Mouse (Mus musculus) heart, embryonic 13.5 days (tissue): ENCODE results near the gene Gal3st2. TPM values are rescaled to one million over a fixed set of nuclear protein-coding genes. Genes with fewer than 3 reads are reported as not detected.
"Not testable (repeated sequence)": the region's sequence is repeated elsewhere in the genome, so short reads cannot be mapped to it uniquely, and the experiment has no call there.

Experiments used
- ATAC-seq: fragments of 200-750 bp; cut with Nextera tagmentation; 2 replicates; pipeline ENCODE4 v1.8.0; 2017; ENCODE audit warnings: moderate TSS enrichment; ENCODE audit not compliant: insufficient number of reproducible peaks, low FRiP score, low TSS enrichment; ENCODE audit errors: extremely low read depth
- H3K27ac ChIP-seq: fragments of 300-500 bp; sonication (generic); replicated peaks from 2 replicates; pipeline ENCODE4 v1.5.1; 2015; ENCODE audit warnings: moderate library complexity, mild to moderate bottlenecking, inconsistent platforms
- H3K27me3 ChIP-seq: fragments of 300-500 bp; sonication (generic); replicated peaks from 2 replicates; pipeline ENCODE4 v1.6.1; 2015; ENCODE audit warnings: mild to moderate bottlenecking, inconsistent platforms
- H3K36me3 ChIP-seq: fragments of 300-500 bp; sonication (generic); 2 replicates; pipeline ENCODE4 v1.6.1; 2015; ENCODE audit warnings: mild to moderate bottlenecking, inconsistent platforms
- H3K4me1 ChIP-seq: fragments of 300-500 bp; sonication (generic); 2 replicates; pipeline ENCODE4 v1.6.1; 2015; ENCODE audit warnings: inconsistent platforms
- H3K4me2 ChIP-seq: fragments of 300-500 bp; sonication (generic); 2 replicates; pipeline ENCODE4 v1.6.1; 2015; ENCODE audit warnings: inconsistent platforms, mild to moderate bottlenecking, moderate library complexity
- H3K4me3 ChIP-seq: fragments of 300-500 bp; sonication (generic); 2 replicates; pipeline ENCODE4 v1.5.1; 2015; ENCODE audit warnings: moderate library complexity, mild to moderate bottlenecking, inconsistent platforms
- H3K9ac ChIP-seq: fragments of 300-500 bp; sonication (generic); 2 replicates; pipeline ENCODE4 v1.6.1; 2015; ENCODE audit warnings: inconsistent platforms, mild to moderate bottlenecking, moderate library complexity
- H3K9me3 ChIP-seq: fragments of 300-500 bp; sonication (generic); 2 replicates; pipeline ENCODE4 v1.6.1; 2016; ENCODE audit warnings: inconsistent platforms
- WGBS: fragments of 180-500 bp; shearing (Covaris S2); methylation state at CpG from one replicate; pipeline ENCODE4 v1.1.7; 2015; ENCODE audit warnings: mixed read lengths; 5-methylcytosine and 5-hydroxymethylcytosine counted together
- polyA plus RNA-seq: library from polyadenylated mRNA; unstranded; fragments of >200 nt; fragmentation: Nextera tagmentation; extraction: Ambion mirVana; gene quantifications from 2 replicates; pipeline ENCODE4 v1.2.1, GENCODE M21; 2015

Gene Gal3st2
- polyA plus RNA-seq, 1 experiment from 2014 or later, result 0.15 TPM

DNA sequence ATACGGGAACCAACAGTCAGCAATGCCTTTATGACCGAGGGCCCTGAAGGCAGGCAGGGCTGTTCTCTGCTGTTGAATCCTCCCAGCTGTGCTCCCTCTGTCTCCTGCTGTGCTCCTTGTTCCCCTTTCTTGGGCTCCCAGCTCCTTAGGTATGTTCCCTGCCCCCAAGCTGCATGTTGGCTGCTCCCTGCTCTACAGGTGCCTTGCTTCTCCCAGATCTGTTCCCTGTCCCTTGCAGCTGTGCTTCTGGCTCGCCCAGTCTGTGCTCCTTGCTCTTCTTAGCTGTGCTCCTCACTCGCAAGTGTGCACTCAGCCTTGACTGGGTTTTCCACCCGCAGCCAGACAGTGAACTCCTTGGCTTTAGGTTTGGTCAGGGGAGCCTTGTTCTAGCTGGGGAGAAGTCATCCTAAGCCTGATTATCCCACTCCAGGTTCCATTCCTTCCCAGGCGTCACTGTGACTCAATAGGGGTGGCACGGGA, 26.4 kb upstream of the Gal3st2 start:
- no peak overlapping the region for H3K4me3 ChIP-seq
- no peaks in the 10 kb centered on the region for H3K9me3 ChIP-seq
- no peaks in the 10 kb centered on the region for H3K4me1 ChIP-seq
- no peak overlapping the region for H3K9ac ChIP-seq
- H3K36me3 ChIP-seq, result peaks cover 30% of the 10 kb centered on the region
- no peak overlapping the region for H3K27ac ChIP-seq
- ATAC-seq, result no peak
- 86% methylated on average over 7 of the region's 7 CpGs for WGBS
- H3K4me2 ChIP-seq, result no peak overlapping the region
- no peaks in the 10 kb centered on the region for H3K27me3 ChIP-seq

DNA sequence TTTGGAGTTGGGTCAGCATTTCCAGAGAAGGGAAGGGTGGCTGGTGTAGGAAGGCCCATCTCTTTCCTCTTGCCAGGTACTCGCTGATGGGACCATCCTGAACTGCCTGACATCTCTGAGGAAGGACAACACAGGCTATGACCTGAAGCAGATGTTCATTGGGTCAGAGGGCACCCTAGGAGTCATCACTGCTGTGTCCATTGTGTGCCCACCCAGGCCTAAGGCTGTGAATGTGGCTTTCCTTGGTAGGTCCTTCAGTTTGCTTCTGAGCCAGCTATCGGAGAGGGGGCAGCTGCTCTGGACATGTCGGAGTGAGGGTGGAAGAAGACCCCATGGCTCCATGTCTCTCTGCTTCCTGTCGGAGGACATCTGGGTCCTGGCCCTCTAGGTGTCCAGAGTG, 25.9 kb upstream of the Gal3st2 start:
- no peaks in the 10 kb centered on the region for H3K27me3 ChIP-seq
- no peak overlapping the region for H3K27ac ChIP-seq
- 88% methylated on average over 3 of the region's 4 CpGs for WGBS
- no peaks in the 10 kb centered on the region for H3K9me3 ChIP-seq
- no peak overlapping the region for H3K4me3 ChIP-seq
- peaks cover 25% of the 10 kb centered on the region for H3K36me3 ChIP-seq
- H3K9ac ChIP-seq, result no peak overlapping the region
- ATAC-seq, result no peak
- no peak overlapping the region for H3K4me2 ChIP-seq
- H3K4me1 ChIP-seq, result no peaks in the 10 kb centered on the region

GRCm38 (mm10) chr1:93835876-93836531, 25.1 kb upstream of the Gal3st2 start:
- Histone ChIP-seq H3K4me3 (no peak overlapping the region), H3K4me1 (no peaks in the 10 kb centered on the region), H3K4me2 (no peak overlapping the region), H3K9me3 (no peaks in the 10 kb centered on the region), H3K9ac (no peak overlapping the region), H3K36me3 (peaks cover 25% of the 10 kb centered on the region), H3K27me3 (no peaks in the 10 kb centered on the region), H3K27ac (no peak overlapping the region)
- ATAC-seq, result no peak
- 72% methylated on average over 6 of the region's 6 CpGs for WGBS

- Histone ChIP-seq H3K27me3 (no peaks in the 10 kb centered on the region), H3K9me3 (no peaks in the 10 kb centered on the region), H3K27ac (no peak overlapping the region), H3K4me1 (no peaks in the 10 kb centered on the region), H3K4me3 (no peak overlapping the region), H3K36me3 (peaks cover 21% of the 10 kb centered on the region), H3K9ac (no peak overlapping the region), H3K4me2 (no peak overlapping the region)
- ATAC-seq, result no peak
- 91% methylated on average over 2 of the region's 2 CpGs for WGBS
These were observed 24.6 kb upstream of the Gal3st2 start for GRCm38 (mm10) chr1:93836532-93836913.

DNA sequence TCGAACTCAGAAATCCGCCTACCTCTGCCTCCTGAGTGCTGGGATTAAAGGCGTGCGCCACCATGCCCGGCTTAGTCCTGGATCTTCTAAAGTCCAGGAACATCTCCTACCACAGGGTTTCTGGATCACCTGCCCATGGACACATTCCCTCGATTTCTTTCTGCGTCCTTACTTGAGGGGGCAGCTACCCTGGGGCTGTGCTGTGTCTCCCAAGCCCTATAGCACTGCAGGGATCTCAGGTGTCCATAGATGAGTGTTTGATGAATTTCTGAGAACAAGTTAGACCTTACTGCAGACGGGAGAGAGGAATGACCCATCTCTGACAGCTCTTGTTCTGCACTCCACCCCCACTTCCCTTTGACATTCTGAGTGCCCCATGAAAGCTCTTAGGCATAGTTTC, 23.8 kb upstream of the Gal3st2 start:
- Histone ChIP-seq H3K27ac (no peak overlapping the region), H3K9ac (no peak overlapping the region), H3K9me3 (no peaks in the 10 kb centered on the region), H3K4me2 (no peak overlapping the region), H3K27me3 (no peaks in the 10 kb centered on the region), H3K4me3 (no peak overlapping the region), H3K36me3 (peaks cover 21% of the 10 kb centered on the region), H3K4me1 (no peaks in the 10 kb centered on the region)
- 86% methylated on average over 8 of the region's 8 CpGs for WGBS
- ATAC-seq, result no peak

GRCm38 (mm10) chr1:93838569-93838968, 22.5 kb upstream of the Gal3st2 start:
- H3K9me3 ChIP-seq, H3K9ac ChIP-seq, H3K4me3 ChIP-seq, ATAC-seq, H3K27me3 ChIP-seq, H3K4me1 ChIP-seq, H3K4me2 ChIP-seq, H3K27ac ChIP-seq: not testable (repeated sequence)
- H3K36me3 ChIP-seq, result peaks cover 21% of the 10 kb centered on the region
- WGBS, result 86% methylated on average over 8 of the region's 8 CpGs

DNA sequence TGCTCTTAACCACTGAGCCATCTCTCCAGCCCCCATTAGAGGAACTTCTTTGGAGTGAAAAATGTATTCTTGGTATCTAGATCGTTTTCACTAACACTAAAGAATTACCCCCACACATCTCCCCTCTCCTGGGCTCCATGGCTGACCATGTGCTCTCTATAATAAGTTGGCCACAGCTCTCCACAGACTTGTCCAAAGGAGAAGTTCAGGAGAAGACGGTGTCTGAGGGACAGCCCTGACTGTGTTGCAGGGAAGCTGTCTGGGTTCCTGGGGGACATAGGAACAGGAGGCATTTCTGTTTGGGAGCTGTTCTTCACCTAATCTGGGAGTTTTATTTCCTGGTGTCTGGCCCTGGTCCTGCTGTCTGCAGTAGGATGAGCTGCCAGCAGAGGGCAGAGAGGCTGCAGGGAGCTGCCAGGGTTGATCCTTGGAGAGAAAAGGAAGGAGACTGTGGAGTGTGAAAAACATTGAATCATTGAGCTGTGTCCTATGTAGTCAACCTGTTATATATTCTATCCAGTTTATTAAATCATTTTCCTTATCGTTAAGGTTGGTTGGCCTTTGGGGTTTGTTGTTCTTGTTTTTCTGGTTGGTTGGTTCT, 15.2 kb upstream of the Gal3st2 start:
- H3K9me3 ChIP-seq, H3K27ac ChIP-seq, H3K4me1 ChIP-seq, H3K36me3 ChIP-seq, ATAC-seq, H3K4me2 ChIP-seq, H3K4me3 ChIP-seq, H3K9ac ChIP-seq, H3K27me3 ChIP-seq: not testable (repeated sequence)
- 43% methylated on average over 1 of the region's 3 CpGs for WGBS

DNA sequence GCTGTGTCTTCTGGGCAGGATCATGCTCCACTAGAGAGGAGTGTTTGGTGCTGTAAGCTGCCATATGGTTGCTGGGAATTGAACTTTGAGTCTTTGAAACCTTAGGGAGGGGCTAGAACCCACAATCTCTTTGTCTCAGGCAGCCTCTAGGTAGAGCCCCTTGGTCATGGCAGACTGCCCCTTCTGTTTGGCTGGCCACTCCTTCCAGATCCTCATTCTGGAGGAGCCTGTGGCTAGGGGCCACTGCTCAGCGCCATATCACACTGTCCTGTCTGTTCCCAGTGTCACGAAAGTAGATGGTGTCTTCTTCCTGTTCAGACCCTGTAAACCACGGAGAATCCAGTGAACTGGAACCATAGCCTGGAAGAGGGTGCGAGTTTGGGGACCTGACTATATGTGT, 5.3 kb upstream of the Gal3st2 start:
- not testable (repeated sequence) for H3K4me1 ChIP-seq
- WGBS, result 79% methylated on average over 4 of the region's 4 CpGs

DNA sequence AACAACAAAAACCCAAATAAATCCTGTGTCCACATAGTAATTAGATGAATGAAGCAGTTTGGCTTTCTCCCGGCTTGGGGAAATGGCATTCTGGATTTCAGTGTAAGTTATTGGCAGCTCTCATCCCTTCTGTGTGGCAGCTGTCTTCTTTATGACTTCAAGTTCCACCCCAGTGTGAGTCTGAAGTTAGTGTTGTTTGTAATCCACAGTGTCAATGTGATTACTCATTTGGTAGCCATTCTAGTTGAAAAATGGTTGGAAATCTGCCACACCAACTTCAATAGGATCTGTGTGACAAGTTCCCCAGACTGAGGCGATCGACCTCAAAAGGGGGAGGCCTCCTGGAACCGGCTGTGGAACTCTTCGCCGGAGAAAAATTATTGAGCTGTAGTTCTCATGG, 3.7 kb upstream of the Gal3st2 start:
- no peaks in the 10 kb centered on the region for H3K36me3 ChIP-seq
- H3K9me3 ChIP-seq, result no peaks in the 10 kb centered on the region
- no peak overlapping the region for H3K4me2 ChIP-seq
- no peaks in the 10 kb centered on the region for H3K27me3 ChIP-seq
- H3K4me1 ChIP-seq, result no peaks in the 10 kb centered on the region
- 73% methylated on average over 6 of the region's 6 CpGs for WGBS
- no peak overlapping the region for H3K27ac ChIP-seq
- no peak overlapping the region for H3K4me3 ChIP-seq
- no peak overlapping the region for H3K9ac ChIP-seq
- ATAC-seq, result no peak

More for the DNA sequence above, 5.3 kb upstream of the Gal3st2 start:
- not testable (repeated sequence) for H3K27me3 ChIP-seq, H3K4me3 ChIP-seq, H3K9me3 ChIP-seq, H3K27ac ChIP-seq, H3K9ac ChIP-seq, H3K4me2 ChIP-seq, H3K36me3 ChIP-seq, ATAC-seq

- no peaks in the 10 kb centered on the region for H3K36me3 ChIP-seq
- H3K9ac ChIP-seq, result no peak overlapping the region
- no peak overlapping the region for H3K4me2 ChIP-seq
- 81% methylated on average over 3 of the region's 3 CpGs for WGBS
- no peak overlapping the region for H3K27ac ChIP-seq
- H3K4me1 ChIP-seq, result no peaks in the 10 kb centered on the region
- H3K9me3 ChIP-seq, result no peaks in the 10 kb centered on the region
- H3K4me3 ChIP-seq, result no peak overlapping the region
- no peak for ATAC-seq
- no peaks in the 10 kb centered on the region for H3K27me3 ChIP-seq
These were observed 3.1 kb upstream of the Gal3st2 start for GRCm38 (mm10) chr1:93857991-93858390.

DNA sequence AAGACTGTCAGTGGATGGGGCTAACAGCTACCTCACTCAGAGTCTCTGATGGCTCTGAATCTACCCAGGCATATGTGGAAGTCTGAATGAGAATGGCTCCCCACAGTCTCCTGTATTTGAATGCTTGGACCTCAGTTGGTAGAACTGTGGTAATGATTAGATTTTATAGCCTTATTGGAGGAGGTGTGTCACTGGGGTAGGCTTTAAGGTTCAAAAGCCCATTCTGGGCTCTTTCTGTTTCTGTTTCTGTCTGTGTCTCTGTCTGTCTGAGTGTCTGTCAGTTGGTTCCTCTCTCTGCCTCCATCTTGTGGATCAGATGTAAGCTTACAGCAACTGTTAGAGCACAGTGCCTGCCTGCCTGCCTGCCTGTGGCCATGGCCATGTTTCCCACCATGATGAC, 1.5 kb upstream of the Gal3st2 start:
- no peak overlapping the region for H3K4me2 ChIP-seq
- no peaks in the 10 kb centered on the region for H3K36me3 ChIP-seq
- ATAC-seq, result no peak
- H3K9ac ChIP-seq, result no peak overlapping the region
- H3K4me3 ChIP-seq, result no peak overlapping the region
- no peaks in the 10 kb centered on the region for H3K4me1 ChIP-seq
- H3K27me3 ChIP-seq, result no peaks in the 10 kb centered on the region
- H3K9me3 ChIP-seq, result no peaks in the 10 kb centered on the region
- no peak overlapping the region for H3K27ac ChIP-seq

DNA sequence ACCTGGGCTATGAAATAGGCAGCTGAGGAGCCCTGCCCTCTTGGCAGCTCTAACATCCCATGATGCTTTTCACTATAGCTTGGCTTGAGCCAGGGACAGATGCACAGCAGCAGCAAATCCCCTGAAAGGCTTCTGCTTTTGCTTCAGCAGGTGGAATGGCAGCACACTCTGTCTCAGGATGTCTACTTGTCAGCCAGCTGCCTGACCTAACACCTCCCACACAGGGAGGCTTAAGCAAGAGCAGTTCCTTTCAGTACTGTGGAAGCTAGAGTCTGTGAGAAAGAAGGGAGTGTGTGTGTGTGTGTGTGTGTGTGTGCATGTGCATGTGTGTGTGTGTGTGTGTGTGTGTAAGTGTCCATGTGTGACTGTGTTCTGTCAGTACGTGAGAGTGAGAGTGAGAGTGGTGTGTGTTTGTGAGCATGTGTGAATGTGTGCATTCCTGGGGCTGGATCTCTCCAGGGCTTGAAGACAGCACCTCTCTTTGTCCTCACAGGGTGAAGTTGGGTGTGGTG, 10.5 kb downstream of the Gal3st2 start:
- H3K4me2 ChIP-seq, H3K36me3 ChIP-seq, H3K9me3 ChIP-seq, H3K4me1 ChIP-seq, H3K4me3 ChIP-seq, H3K9ac ChIP-seq, H3K27ac ChIP-seq, H3K27me3 ChIP-seq, ATAC-seq: not testable (repeated sequence)
- 17% methylated on average over 1 of the region's 1 CpGs for WGBS
